Mouse (Mus musculus) adrenal gland (tissue): Measurements from ENCODE around the gene Gm10985.

ENCODE experiments used
- intact Hi-C: fragments of 180-260 bp; cut with DNase I; formaldehyde crosslinking; loops from one replicate; pipeline ENCODE4 v1.15.1; 2025
- long read RNA-seq, 2 experiments: library from polyadenylated mRNA; unstranded; transcript quantifications; one replicate each; pipeline ENCODE4 v2.0.0; 2020; ENCODE audit warnings: borderline replicate concordance in 1 of 2; ENCODE audit not compliant: insufficient replicate concordance in 1 of 2

The Gm10985 gene
- long read RNA-seq, experiment 1: 0 reads
- long read RNA-seq, experiment 2: 0 reads

DNA sequence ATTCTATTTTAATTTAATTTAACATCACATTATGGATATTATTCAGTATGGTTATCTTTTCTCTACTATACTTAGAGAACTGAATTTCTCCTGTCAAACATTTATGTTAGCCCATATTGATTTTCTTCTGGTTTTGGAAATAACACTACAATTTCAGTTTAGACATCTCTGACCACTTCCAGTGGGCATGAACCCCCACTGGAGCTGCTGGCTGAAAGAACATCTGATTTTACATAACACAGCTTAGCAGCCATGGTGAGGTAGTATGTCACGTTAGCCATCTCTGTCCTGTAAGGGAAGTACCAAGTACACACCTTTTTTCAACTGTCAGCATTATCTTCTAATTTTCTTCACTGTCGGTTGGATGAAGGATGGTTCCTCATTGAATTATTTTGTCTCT is at the start of gene Gm10985:
TSS of gene Gm10985 (plus strand) at position 301 of the 400 bp plus-strand sequence.
- intact Hi-C loops: no loop called here

GRCm38 (mm10) chr3:53796933-53797332 is 48.0 kb upstream of the Gm10985 start:
- intact Hi-C loops: no loop called here

DNA sequence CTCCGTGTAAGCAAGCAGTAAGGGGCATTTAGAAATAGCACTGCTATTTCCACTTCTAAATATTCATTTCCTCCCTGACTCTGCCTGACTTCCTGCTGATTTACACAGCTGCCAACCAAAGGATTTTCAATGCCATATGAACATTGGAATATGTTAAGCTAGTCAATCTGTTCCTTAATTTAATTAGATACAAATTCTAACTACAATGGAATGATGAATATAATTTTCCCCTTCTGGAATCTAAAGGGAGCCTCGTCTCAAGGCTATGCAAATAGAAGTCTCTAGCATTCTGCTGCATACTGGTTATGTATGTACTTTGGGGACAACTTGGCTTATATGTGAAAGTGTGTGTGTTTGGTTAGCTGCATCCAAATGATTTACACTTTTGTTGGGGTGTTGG is 45.2 kb upstream of the Gm10985 start:
- intact Hi-C loops: no loop called here

DNA sequence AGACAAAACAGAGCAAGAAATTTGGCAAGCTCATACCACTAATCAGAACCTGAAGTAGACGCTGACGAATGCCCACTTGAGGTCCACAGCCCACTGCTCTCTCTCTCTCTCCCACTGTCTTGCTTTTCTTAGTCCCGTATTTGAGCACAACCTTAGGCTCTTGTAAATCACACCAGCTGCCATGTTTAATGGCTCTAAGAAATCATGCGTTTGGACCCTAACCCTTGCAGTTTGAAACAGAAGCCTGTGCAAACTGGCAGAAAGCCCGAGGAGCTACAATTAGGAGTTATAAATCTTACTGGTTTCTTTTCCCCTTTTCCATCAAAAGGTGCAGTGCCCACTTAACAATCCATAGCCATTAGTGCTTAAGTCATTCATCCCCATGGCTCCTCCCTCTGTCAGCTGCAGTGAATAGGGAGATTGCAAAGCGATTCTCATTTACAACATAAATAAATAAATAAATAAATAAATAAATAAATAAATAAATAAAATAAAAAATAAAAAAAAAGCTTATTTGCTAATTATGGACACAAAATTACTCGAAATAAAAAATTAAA is 31.4 kb upstream of the Gm10985 start:
- intact Hi-C loops: no loop called here

DNA sequence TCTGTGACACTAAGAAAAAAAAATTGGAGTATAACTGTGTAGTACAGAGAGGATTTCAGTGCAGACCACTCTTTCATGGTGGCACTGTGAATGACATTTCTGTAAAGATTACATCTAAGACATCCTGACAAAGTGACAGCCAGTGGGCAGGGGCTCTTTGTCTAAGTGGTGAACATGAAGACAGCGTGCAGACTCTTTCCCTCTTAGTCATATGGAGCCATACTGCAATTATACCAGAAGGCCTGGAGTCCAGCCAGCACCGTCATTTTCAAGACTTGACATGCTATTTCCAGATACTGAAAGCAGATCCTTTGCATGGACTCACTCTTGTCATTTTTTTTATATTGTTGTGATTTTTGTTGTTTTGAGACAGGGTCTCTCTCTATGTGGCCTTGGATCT is 10.6 kb upstream of the Gm10985 start:
- intact Hi-C loops: loop anchor here (10.0 kb wide), 1 partner anchor 89 kb away; no protein-coding TSS in a partner anchor

DNA sequence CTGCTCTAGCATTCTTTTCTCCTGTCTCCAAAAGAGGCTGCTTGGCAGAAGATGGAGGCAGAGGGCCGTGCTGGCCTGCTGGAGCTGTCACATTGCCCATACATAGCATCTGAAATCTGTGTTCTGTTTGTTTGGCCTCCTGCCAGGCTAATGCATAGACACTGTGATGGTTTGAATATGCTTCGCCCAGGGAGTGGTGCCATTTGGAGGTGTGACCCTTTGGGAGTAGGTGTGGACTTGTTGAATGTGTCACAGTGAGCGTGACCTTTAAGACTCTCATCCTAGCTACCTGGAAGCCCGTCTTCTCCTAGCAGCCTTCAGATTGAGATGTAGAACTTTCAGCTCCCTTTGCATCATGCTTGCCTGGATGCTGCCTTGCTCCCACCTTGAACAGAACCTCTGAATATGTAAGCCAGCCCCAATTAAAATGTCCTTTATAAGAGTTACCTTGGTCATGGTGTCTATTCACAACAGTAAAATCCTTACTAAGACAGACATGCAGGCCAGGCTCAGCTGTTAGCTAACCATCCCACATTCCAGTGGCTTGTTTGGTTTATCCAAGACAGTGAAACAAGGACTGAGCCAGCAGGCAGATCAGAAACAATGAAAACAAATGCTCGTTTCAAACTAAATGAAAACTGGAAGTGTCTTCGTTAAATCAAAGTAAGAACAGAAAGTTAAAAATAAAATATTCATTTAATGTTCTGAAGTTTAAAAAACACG is 1.5 kb downstream of the Gm10985 start:
- intact Hi-C loops: no loop called here

- intact Hi-C loops: no loop called here
Observed at GRCm38 (mm10) chr3:53847726-53848125, 2.8 kb downstream of the Gm10985 start.

- intact Hi-C loops: no loop called here
Observed at GRCm38 (mm10) chr3:53848262-53848661, 3.4 kb downstream of the Gm10985 start.

DNA sequence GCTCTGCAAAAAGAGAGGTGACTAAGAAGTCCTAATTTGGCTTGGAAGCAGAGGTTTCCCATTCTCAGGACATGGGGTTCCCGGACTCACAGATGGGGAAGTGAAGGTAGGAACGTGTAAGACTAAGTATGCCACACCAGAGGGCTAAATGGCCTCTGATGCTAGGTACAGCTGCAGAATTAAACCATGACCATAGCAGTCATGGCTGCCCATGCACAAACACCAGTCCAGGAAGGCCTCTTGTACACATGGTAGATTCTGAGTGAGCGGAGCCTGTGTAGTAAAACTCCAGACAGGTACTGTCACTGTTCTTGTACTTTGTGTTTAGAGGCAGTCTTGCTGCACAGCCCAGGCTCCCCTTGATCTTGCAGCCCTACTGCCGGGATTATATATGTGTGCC is 9.4 kb downstream of the Gm10985 start:
- intact Hi-C loops: no loop called here

DNA sequence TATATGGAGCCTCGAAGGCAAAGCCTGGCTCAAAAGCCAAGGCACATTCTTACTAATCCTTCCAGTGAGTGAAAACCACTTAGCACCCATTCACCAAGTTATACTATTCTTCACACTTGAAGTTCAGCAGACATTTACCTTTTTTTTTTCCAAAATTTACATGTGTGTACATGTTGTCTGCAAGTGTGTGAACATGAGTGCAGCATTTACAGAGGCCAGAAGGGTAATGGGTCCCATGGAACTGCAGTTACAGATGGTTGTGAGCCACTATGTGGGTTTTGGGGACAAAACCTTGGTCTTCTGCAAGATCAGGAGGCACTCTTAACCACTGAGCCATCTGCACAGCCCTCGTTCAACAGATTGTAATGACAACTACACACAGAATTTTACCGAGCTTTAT is 9.9 kb downstream of the Gm10985 start:
- intact Hi-C loops: no loop called here

- intact Hi-C loops: loop anchor here (5.0 to 10.0 kb wide), 3 partner anchors 129 to 401 kb away; partner anchors contain the start of genes Nhlrc3 and Proser1
Observed at GRCm38 (mm10) chr3:53863383-53864220, 18.7 kb downstream of the Gm10985 start, which contains the start of gene Ufm1. Gene Ufm1 (minus strand): TSS chr3:53863830.

- intact Hi-C loops: loop anchor here (10.0 kb wide), 2 partner anchors 133 to 273 kb away; no protein-coding TSS in a partner anchor
Observed at GRCm38 (mm10) chr3:53868212-53868611, 23.3 kb downstream of the Gm10985 start.

- intact Hi-C loops: loop anchor here (10.0 kb wide), 2 partner anchors 134 to 274 kb away; no protein-coding TSS in a partner anchor
Observed at GRCm38 (mm10) chr3:53869263-53869662, 24.4 kb downstream of the Gm10985 start.

GRCm38 (mm10) chr3:53870482-53870881 is 25.6 kb downstream of the Gm10985 start:
- intact Hi-C loops: no loop called here

GRCm38 (mm10) chr3:53871596-53871995 is 26.7 kb downstream of the Gm10985 start:
- intact Hi-C loops: no loop called here

DNA sequence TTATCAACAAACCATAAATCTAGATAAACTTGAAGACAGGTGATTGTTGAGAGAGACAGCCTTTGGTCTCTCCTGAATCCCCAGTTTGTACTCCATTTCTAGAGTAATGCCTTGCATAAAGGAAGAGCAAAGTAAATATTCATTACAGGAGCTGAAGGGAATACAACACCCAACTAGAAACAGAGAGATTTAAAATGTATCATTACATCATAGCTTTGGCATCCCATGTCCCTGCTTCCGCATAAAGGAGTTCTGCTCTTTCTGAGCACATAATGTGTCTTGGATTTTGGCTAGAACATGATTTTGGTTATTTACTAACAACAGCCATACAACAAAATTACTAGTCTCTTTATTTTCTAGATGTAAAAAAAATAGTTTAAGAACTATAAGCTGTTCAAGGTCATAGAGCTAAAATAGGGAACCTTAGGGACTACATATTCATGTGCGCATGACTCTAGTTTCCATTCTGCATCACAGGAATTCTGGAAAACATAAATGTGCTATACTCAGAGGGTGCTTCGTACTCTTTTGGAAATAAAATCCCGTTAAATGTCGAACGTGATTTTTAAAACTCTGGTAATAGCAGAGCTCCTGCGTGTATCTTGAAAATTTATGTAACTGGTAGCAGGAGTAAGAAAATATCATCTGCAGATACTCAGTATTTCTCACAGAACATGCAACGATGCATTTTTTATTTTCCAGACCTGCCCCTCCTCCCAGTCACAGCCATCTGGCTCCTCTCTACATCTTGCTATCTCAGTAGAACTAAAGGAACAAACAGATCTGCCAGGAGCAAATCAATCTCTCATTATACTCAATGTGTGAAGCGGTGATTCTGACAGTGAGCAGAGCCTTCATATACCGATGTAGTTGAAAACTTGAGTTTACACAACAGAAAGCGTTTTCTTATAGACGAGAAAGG is 46.0 kb downstream of the Gm10985 start:
- intact Hi-C loops: no loop called here
